Mouse (Mus musculus): ENCODE measurements around the gene Popdc3. TPM values are rescaled to one million over a fixed set of nuclear protein-coding genes. Genes with fewer than 3 reads are reported as not detected.

Gene Popdc3
- polyA plus RNA-seq, 1 experiment from 2014 or later = 0.92 TPM

- H3K27ac ChIP-seq = no peak overlapping the region
- H3K9ac ChIP-seq = no peak overlapping the region
- no peak overlapping the region for H3K4me2 ChIP-seq (replicated peaks)
- H3K27me3 ChIP-seq = no peaks in the 10 kb centered on the region
- no peaks in the 10 kb centered on the region for H3K4me1 ChIP-seq
- ATAC-seq (ENCODE audit: low FRiP score) = no peak
- no peaks in the 10 kb centered on the region for H3K36me3 ChIP-seq
- H3K4me3 ChIP-seq = no peak overlapping the region
- no peaks in the 10 kb centered on the region for H3K9me3 ChIP-seq (replicated peaks)
- WGBS = 89% methylated on average over 7 of the region's 7 CpGs
These were observed 38.8 kb downstream of the Popdc3 start for GRCm38 (mm10) chr10:45216676-45217075.

- no peak overlapping the region for H3K27ac ChIP-seq
- no peak overlapping the region for H3K9ac ChIP-seq
- no peaks in the 10 kb centered on the region for H3K9me3 ChIP-seq (replicated peaks)
- ATAC-seq (ENCODE audit: low FRiP score) = no peak
- H3K27me3 ChIP-seq = no peaks in the 10 kb centered on the region
- peaks cover 7% of the 10 kb centered on the region for H3K4me1 ChIP-seq
- no peak overlapping the region for H3K4me2 ChIP-seq (replicated peaks)
- H3K4me3 ChIP-seq = no peak overlapping the region
- no peaks in the 10 kb centered on the region for H3K36me3 ChIP-seq
- WGBS = 29% methylated on average over 4 of the region's 4 CpGs
These were observed 52.1 kb downstream of the Popdc3 start for GRCm38 (mm10) chr10:45229954-45230353.

GRCm38 (mm10) chr10:45233351-45233750 is 55.5 kb downstream of the Popdc3 start:
- Histone ChIP-seq H3K27ac (no peak overlapping the region), H3K9me3 (replicated peaks) (no peaks in the 10 kb centered on the region), H3K27me3 (no peaks in the 10 kb centered on the region), H3K9ac (no peak overlapping the region), H3K4me1 (peaks cover 7% of the 10 kb centered on the region), H3K36me3 (no peaks in the 10 kb centered on the region), H3K4me2 (replicated peaks) (no peak overlapping the region), H3K4me3 (no peak overlapping the region)
- WGBS = 85% methylated on average over 6 of the region's 6 CpGs
- no peak for ATAC-seq (ENCODE audit: low FRiP score)

- H3K4me3 ChIP-seq = no peak overlapping the region
- H3K9me3 ChIP-seq (replicated peaks) = no peaks in the 10 kb centered on the region
- no peaks in the 10 kb centered on the region for H3K4me1 ChIP-seq
- no peaks in the 10 kb centered on the region for H3K36me3 ChIP-seq
- no peak overlapping the region for H3K27ac ChIP-seq
- WGBS = 51% methylated on average over 3 of the region's 3 CpGs
- no peak for ATAC-seq (ENCODE audit: low FRiP score)
- no peak overlapping the region for H3K9ac ChIP-seq
- H3K4me2 ChIP-seq (replicated peaks) = no peak overlapping the region
- no peaks in the 10 kb centered on the region for H3K27me3 ChIP-seq
These were observed 58.4 kb downstream of the Popdc3 start for GRCm38 (mm10) chr10:45236304-45236703.

GRCm38 (mm10) chr10:45237492-45237891 is 59.6 kb downstream of the Popdc3 start:
- Histone ChIP-seq H3K4me2 (replicated peaks) (no peak overlapping the region), H3K36me3 (no peaks in the 10 kb centered on the region)

GRCm38 (mm10) chr10:45260477-45260876 is 82.6 kb downstream of the Popdc3 start:
- Histone ChIP-seq H3K4me1 (no peaks in the 10 kb centered on the region), H3K36me3 (no peaks in the 10 kb centered on the region), H3K9me3 (replicated peaks) (peaks cover 12% of the 10 kb centered on the region; the same call in 1 of the 2 replicates), H3K4me2 (replicated peaks) (no peak overlapping the region), H3K9ac (no peak overlapping the region), H3K27ac (no peak overlapping the region), H3K4me3 (no peak overlapping the region), H3K27me3 (no peaks in the 10 kb centered on the region)
- WGBS = 83% methylated on average over 1 of the region's 1 CpGs
- ATAC-seq (ENCODE audit: low FRiP score) = no peak

More at GRCm38 (mm10) chr10:45237492-45237891, 59.6 kb downstream of the Popdc3 start:
- Histone ChIP-seq H3K27me3 (no peaks in the 10 kb centered on the region), H3K4me1 (no peaks in the 10 kb centered on the region), H3K27ac (no peak overlapping the region), H3K4me3 (no peak overlapping the region), H3K9ac (no peak overlapping the region), H3K9me3 (replicated peaks) (no peaks in the 10 kb centered on the region)
- ATAC-seq (ENCODE audit: low FRiP score) = no peak
- WGBS = 82% methylated on average over 5 of the region's 5 CpGs

GRCm38 (mm10) chr10:45262126-45262525 is 84.2 kb downstream of the Popdc3 start:
- no peak overlapping the region for H3K4me3 ChIP-seq
- ATAC-seq (ENCODE audit: low FRiP score) = no peak
- H3K27ac ChIP-seq = no peak overlapping the region
- WGBS = 91% methylated on average over 3 of the region's 3 CpGs
- no peaks in the 10 kb centered on the region for H3K9me3 ChIP-seq (replicated peaks)
- no peaks in the 10 kb centered on the region for H3K4me1 ChIP-seq
- H3K9ac ChIP-seq = no peak overlapping the region
- H3K27me3 ChIP-seq = no peaks in the 10 kb centered on the region
- no peaks in the 10 kb centered on the region for H3K36me3 ChIP-seq
- no peak overlapping the region for H3K4me2 ChIP-seq (replicated peaks)

- Histone ChIP-seq H3K27me3 (no peaks in the 10 kb centered on the region), H3K36me3 (no peaks in the 10 kb centered on the region), H3K9me3 (replicated peaks) (no peaks in the 10 kb centered on the region), H3K4me2 (replicated peaks) (no peak overlapping the region), H3K27ac (no peak overlapping the region), H3K4me3 (no peak overlapping the region), H3K4me1 (no peaks in the 10 kb centered on the region), H3K9ac (no peak overlapping the region)
- no peak for ATAC-seq (ENCODE audit: low FRiP score)
- WGBS = 58% methylated on average over 3 of the region's 3 CpGs
These were observed 98.6 kb downstream of the Popdc3 start for GRCm38 (mm10) chr10:45276499-45276898.

GRCm38 (mm10) chr10:45276995-45277394 is 99.1 kb downstream of the Popdc3 start:
- H3K4me1 ChIP-seq = no peaks in the 10 kb centered on the region
- no peak overlapping the region for H3K9ac ChIP-seq
- ATAC-seq (ENCODE audit: low FRiP score) = no peak
- no peak overlapping the region for H3K4me2 ChIP-seq (replicated peaks)
- H3K4me3 ChIP-seq = no peak overlapping the region
- no peaks in the 10 kb centered on the region for H3K9me3 ChIP-seq (replicated peaks)
- H3K27me3 ChIP-seq = no peaks in the 10 kb centered on the region
- no peaks in the 10 kb centered on the region for H3K36me3 ChIP-seq
- 93% methylated on average over 5 of the region's 5 CpGs for WGBS
- no peak overlapping the region for H3K27ac ChIP-seq

GRCm38 (mm10) chr10:45285651-45286050 is 107.8 kb downstream of the Popdc3 start:
- H3K27ac ChIP-seq = no peak overlapping the region
- H3K36me3 ChIP-seq = no peaks in the 10 kb centered on the region
- no peaks in the 10 kb centered on the region for H3K9me3 ChIP-seq (replicated peaks)
- peaks cover 22% of the 10 kb centered on the region for H3K27me3 ChIP-seq
- ATAC-seq (ENCODE audit: low FRiP score) = no peak
- no peak overlapping the region for H3K4me3 ChIP-seq
- WGBS = 83% methylated on average over 5 of the region's 5 CpGs
- 0 out of 2 replicates have a peak, but pooled peaks cover 7% of the 10 kb centered on the region for H3K4me1 ChIP-seq
- H3K4me2 ChIP-seq (replicated peaks) = no peak overlapping the region
- no peak overlapping the region for H3K9ac ChIP-seq

GRCm38 (mm10) chr10:45288351-45288750 is 110.5 kb downstream of the Popdc3 start:
- H3K9ac ChIP-seq = no peak overlapping the region
- 0 out of 2 replicates have a peak, but pooled peaks cover 7% of the 10 kb centered on the region for H3K4me1 ChIP-seq
- H3K4me3 ChIP-seq = no peak overlapping the region
- H3K36me3 ChIP-seq = no peaks in the 10 kb centered on the region
- H3K4me2 ChIP-seq (replicated peaks) = no peak overlapping the region
- 50% methylated on average over 7 of the region's 7 CpGs for WGBS
- no peak overlapping the region for H3K27ac ChIP-seq
- no peaks in the 10 kb centered on the region for H3K9me3 ChIP-seq (replicated peaks)
- H3K27me3 ChIP-seq = peaks cover 31% of the 10 kb centered on the region
- ATAC-seq (ENCODE audit: low FRiP score) = no peak

- H3K27ac ChIP-seq = no peak overlapping the region
- H3K9me3 ChIP-seq (replicated peaks) = no peaks in the 10 kb centered on the region
- H3K9ac ChIP-seq = peak overlapping the region; percentile 60
- 0 out of 2 replicates have a peak, but pooled peaks cover 7% of the 10 kb centered on the region for H3K4me1 ChIP-seq
- no peaks in the 10 kb centered on the region for H3K36me3 ChIP-seq
- H3K4me3 ChIP-seq = peak overlapping the region; percentile 49
- WGBS = 2% methylated on average over 68 of the region's 71 CpGs
- H3K27me3 ChIP-seq = peaks cover 31% of the 10 kb centered on the region
- ATAC-seq (ENCODE audit: low FRiP score) = peak; percentile 89
- peak overlapping the region; percentile 97 for H3K4me2 ChIP-seq (replicated peaks)
These were observed 111.6 kb downstream of the Popdc3 start for GRCm38 (mm10) chr10:45289218-45290105.

GRCm38 (mm10) chr10:45290618-45291017 is 112.7 kb downstream of the Popdc3 start:
- H3K27me3 ChIP-seq = peaks cover 31% of the 10 kb centered on the region
- 75% methylated on average over 5 of the region's 5 CpGs for WGBS
- no peak for ATAC-seq (ENCODE audit: low FRiP score)
- H3K4me2 ChIP-seq (replicated peaks) = no peak overlapping the region
- H3K36me3 ChIP-seq = no peaks in the 10 kb centered on the region
- no peak overlapping the region for H3K4me3 ChIP-seq
- H3K9me3 ChIP-seq (replicated peaks) = no peaks in the 10 kb centered on the region
- H3K27ac ChIP-seq = no peak overlapping the region
- no peak overlapping the region for H3K9ac ChIP-seq
- 0 out of 2 replicates have a peak, but pooled peaks cover 7% of the 10 kb centered on the region for H3K4me1 ChIP-seq

Measured in hindbrain, embryonic 12.5 days (tissue).